Mouse (Mus musculus): ENCODE measurements around the gene Btc. TPM values are rescaled to one million over a fixed set of nuclear protein-coding genes. Genes with fewer than 3 reads are reported as not detected.
A peak's percentile ranks its signal among the peaks of the same experiment; 100 is the strongest.

Gene Btc
- polyA plus RNA-seq (2015; fragmentation: Nextera tagmentation; extraction: Ambion mirVana): 0.44 and 0.55 TPM in 2 replicates

DNA sequence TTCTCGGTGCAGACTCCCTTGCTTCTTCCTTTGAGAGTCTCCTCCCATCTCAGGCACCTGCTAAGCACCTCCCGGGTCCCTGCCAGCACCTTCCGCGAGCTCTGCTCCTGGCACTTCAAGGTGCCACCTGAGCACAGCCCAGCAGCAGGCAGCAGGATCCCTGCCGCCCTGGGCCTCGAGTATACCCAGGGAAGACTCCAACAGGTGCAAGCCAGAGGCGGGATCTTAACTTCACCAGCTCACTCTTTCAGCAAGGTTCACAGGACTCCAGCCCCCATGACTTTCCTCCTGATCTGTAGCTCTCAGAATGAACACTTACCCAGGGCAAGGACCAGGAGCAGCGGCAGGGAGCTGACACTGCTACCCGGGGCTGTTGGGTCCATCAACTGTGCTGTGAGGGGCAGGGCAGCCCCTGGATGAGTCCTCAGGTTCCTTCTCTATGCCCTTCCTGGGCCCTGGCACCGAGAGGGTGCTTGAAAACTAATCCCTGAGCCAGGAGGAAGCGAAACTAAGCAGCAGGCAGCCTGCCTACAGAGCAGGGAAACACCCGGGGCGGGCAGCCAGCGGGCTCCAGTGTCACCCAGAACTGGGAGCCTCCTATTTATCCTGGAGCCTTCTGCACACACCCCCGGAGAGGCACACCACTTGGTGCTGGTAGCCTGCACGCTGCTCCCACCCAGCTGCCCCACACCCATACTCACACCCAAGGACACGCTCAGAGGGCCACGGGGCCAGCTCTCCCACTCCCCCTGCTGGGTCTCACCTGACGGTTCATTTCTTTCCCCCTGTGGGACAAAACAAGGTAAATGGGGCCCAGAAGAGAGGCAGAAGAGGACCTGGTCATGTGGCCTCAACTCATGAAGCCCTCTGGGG lies at the start of gene Btc:
TSS of gene Btc (minus strand) at position 656 of the 873 bp plus-strand sequence.
- H3K9ac ChIP-seq (ENCODE audit: low read depth, low read length): peak within 1 kb of the TSS; percentile 58
- H3K36me3 ChIP-seq (ENCODE audit: control insufficient read depth, insufficient read depth): no peaks in the 10 kb centered on the region
- ATAC-seq (ENCODE audit: low read depth): peak; percentile 78
- peak within 1 kb of the TSS; percentile 58 for H3K4me3 ChIP-seq (ENCODE audit: low read depth, low read length)
- H3K27ac ChIP-seq (ENCODE audit: low read length): no peak within 1 kb of the TSS
- 5% methylated on average over 19 of the region's 19 CpGs for WGBS (ENCODE audit: insufficient replicate concordance)
- H3K27me3 ChIP-seq (ENCODE audit: control insufficient read depth, insufficient read depth, low read depth, low read length): no peaks in the 10 kb centered on the region
- H3K4me1 ChIP-seq (ENCODE audit: control insufficient read depth, low read depth, low read length): no peaks in the 10 kb centered on the region; the same call in 1 of the 2 replicates
- peak within 1 kb of the TSS; percentile 65 for H3K4me2 ChIP-seq (ENCODE audit: low read depth, low read length)
- H3K9me3 ChIP-seq (replicated peaks; ENCODE audit: control insufficient read depth, low read length): no peaks in the 10 kb centered on the region

- H3K9ac ChIP-seq (ENCODE audit: low read depth, low read length): no peak overlapping the region
- no peak for ATAC-seq (ENCODE audit: low read depth)
- no peaks in the 10 kb centered on the region for H3K27me3 ChIP-seq (ENCODE audit: control insufficient read depth, insufficient read depth, low read depth, low read length)
- no peaks in the 10 kb centered on the region for H3K4me1 ChIP-seq (ENCODE audit: control insufficient read depth, low read depth, low read length)
- H3K4me3 ChIP-seq (ENCODE audit: low read depth, low read length): no peak overlapping the region
- no peak overlapping the region for H3K4me2 ChIP-seq (ENCODE audit: low read depth, low read length)
- H3K9me3 ChIP-seq (replicated peaks; ENCODE audit: control insufficient read depth, low read length): no peaks in the 10 kb centered on the region
- no peak overlapping the region for H3K27ac ChIP-seq (ENCODE audit: low read length)
- no peaks in the 10 kb centered on the region for H3K36me3 ChIP-seq (ENCODE audit: control insufficient read depth, insufficient read depth)
- WGBS (ENCODE audit: insufficient replicate concordance): 23% methylated on average over 3 of the region's 3 CpGs
Measured at GRCm38 (mm10) chr5:91444981-91445517, 42.3 kb upstream of the Btc start.

DNA sequence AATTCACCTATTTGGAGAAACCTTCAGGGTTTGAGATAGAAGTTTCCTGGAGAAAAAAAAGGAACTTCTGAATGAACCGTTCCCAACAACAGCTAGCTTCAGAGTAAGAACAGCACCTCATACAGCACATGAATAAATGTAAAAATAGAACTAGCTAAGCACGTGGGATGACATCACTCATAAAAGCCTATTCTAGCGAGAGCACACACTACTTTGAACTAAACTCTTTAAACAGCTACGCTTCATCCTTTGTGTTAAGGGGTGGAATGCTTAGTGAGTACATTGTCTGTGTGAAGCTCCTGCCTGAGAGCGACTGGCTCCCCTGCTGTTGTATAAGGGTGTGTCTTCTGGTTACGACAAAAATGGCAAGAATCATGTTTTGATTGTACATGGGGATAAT lies 33.8 kb upstream of the Btc start:
- H3K9ac ChIP-seq (ENCODE audit: low read depth, low read length): no peak overlapping the region
- H3K36me3 ChIP-seq (ENCODE audit: control insufficient read depth, insufficient read depth): no peaks in the 10 kb centered on the region
- H3K4me1 ChIP-seq (ENCODE audit: control insufficient read depth, low read depth, low read length): no peaks in the 10 kb centered on the region
- H3K4me2 ChIP-seq (ENCODE audit: low read depth, low read length): no peak overlapping the region
- 52% methylated on average over 6 of the region's 6 CpGs for WGBS (ENCODE audit: insufficient replicate concordance)
- no peaks in the 10 kb centered on the region for H3K9me3 ChIP-seq (replicated peaks; ENCODE audit: control insufficient read depth, low read length)
- H3K27me3 ChIP-seq (ENCODE audit: control insufficient read depth, insufficient read depth, low read depth, low read length): no peaks in the 10 kb centered on the region
- no peak overlapping the region for H3K4me3 ChIP-seq (ENCODE audit: low read depth, low read length)
- no peak for ATAC-seq (ENCODE audit: low read depth)
- H3K27ac ChIP-seq (ENCODE audit: low read length): no peak overlapping the region

DNA sequence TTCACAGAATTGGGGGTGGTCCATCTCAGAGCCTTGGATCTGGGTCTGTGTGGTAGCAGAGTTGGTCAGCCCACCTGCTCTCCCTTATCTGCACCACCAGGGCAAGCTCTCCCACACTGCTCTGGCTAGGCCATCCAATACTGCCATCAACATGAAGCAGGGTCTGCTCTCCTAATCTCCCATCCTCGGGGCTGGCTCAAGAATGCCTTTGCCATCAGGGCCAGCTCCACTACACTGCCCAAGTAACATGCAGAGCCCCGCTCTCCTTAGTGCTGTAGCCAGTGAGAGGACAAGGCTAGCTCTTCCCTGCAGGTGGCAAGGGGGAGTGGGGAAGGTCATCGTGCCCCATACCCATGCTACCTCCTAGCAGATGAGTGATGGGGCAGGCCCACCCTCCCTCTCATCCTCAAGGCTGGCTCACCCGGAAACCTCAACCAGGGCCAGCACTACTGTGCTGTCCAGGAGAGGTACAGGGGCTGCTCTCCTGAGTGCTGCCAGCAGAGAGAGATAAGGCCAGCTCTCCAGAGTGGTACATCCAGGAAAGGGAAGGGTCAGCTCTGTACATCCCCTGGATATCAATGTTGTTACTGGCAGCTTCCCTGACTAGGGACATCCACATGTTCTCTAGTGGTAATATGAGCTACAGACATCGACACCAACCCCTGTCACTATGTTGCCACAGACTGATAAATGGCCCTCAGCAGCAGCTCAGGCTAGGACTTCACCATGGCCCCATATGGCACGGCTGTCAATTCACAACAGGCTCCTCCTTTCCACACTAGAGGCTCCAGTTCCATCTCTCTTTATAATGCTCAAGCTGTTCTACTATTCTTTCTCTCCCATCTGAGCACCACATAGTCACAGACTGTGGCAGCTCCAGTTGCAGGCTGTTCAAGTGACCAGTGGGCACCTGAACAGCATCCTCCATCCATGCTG lies 32.2 kb upstream of the Btc start:
- H3K27ac ChIP-seq (ENCODE audit: low read length): no peak overlapping the region
- H3K9ac ChIP-seq (ENCODE audit: low read depth, low read length): no peak overlapping the region
- ATAC-seq (ENCODE audit: low read depth): no peak
- WGBS (ENCODE audit: insufficient replicate concordance): 43% methylated on average over 6 of the region's 6 CpGs
- H3K9me3 ChIP-seq (replicated peaks; ENCODE audit: control insufficient read depth, low read length): no peaks in the 10 kb centered on the region
- no peak overlapping the region for H3K4me2 ChIP-seq (ENCODE audit: low read depth, low read length)
- no peak overlapping the region for H3K4me3 ChIP-seq (ENCODE audit: low read depth, low read length)
- H3K27me3 ChIP-seq (ENCODE audit: control insufficient read depth, insufficient read depth, low read depth, low read length): no peaks in the 10 kb centered on the region
- H3K36me3 ChIP-seq (ENCODE audit: control insufficient read depth, insufficient read depth): no peaks in the 10 kb centered on the region
- H3K4me1 ChIP-seq (ENCODE audit: control insufficient read depth, low read depth, low read length): no peaks in the 10 kb centered on the region

DNA sequence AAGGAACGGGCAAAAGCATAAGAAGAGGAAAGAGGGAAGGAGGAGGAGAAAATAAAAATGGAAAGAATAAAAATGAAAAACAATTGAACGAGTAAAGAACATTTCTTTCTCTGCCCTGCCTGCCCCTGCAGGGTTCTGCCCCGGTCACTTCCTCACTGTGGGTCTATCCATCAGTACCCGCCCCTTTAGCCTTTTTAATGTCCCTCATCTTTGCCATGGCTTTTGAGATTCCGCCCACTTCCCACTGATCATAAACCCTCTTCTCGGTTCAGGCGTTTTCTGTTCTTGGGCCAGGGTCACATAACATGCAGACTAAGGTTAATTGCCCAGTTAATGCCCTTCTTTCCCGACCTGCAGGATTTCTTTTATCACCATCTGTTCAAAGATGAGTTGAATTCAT lies 25.8 kb upstream of the Btc start:
- no peak overlapping the region for H3K27ac ChIP-seq (ENCODE audit: low read length)
- 50% methylated on average over 8 of the region's 8 CpGs for WGBS (ENCODE audit: insufficient replicate concordance)
- no peaks in the 10 kb centered on the region for H3K9me3 ChIP-seq (replicated peaks; ENCODE audit: control insufficient read depth, low read length)
- H3K27me3 ChIP-seq (ENCODE audit: control insufficient read depth, insufficient read depth, low read depth, low read length): no peaks in the 10 kb centered on the region
- no peak overlapping the region for H3K4me3 ChIP-seq (ENCODE audit: low read depth, low read length)
- H3K9ac ChIP-seq (ENCODE audit: low read depth, low read length): no peak overlapping the region
- ATAC-seq (ENCODE audit: low read depth): no peak
- no peaks in the 10 kb centered on the region for H3K36me3 ChIP-seq (ENCODE audit: control insufficient read depth, insufficient read depth)
- H3K4me2 ChIP-seq (ENCODE audit: low read depth, low read length): no peak overlapping the region
- H3K4me1 ChIP-seq (ENCODE audit: control insufficient read depth, low read depth, low read length): no peaks in the 10 kb centered on the region

DNA sequence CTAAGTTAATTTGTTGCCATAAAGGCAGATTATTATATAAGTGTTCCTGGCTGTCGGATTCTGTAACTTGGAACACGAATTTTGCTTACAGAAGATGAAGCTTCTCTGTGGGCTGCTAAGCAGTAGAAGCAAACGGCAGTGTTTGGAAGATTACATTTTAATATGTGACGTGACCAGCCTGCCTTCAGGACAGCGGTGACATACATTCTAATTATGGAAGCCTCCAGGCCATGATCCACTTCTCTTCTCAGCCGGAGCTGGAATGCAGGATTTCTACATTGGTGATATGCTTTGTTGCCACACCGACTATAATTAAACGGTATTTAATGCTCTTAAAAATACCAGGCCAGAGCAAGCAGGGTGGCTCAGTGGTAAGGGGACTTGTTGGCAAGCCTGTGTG lies 11.0 kb upstream of the Btc start:
- Histone ChIP-seq H3K27me3 (ENCODE audit: control insufficient read depth, insufficient read depth, low read depth, low read length) (no peaks in the 10 kb centered on the region), H3K9me3 (replicated peaks; ENCODE audit: control insufficient read depth, low read length) (no peaks in the 10 kb centered on the region), H3K36me3 (ENCODE audit: control insufficient read depth, insufficient read depth) (no peaks in the 10 kb centered on the region), H3K4me1 (ENCODE audit: control insufficient read depth, low read depth, low read length) (no peaks in the 10 kb centered on the region), H3K4me3 (ENCODE audit: low read depth, low read length) (no peak overlapping the region), H3K4me2 (ENCODE audit: low read depth, low read length) (no peak overlapping the region), H3K9ac (ENCODE audit: low read depth, low read length) (no peak overlapping the region), H3K27ac (ENCODE audit: low read length) (no peak overlapping the region)
- no peak for ATAC-seq (ENCODE audit: low read depth)
- 65% methylated on average over 8 of the region's 8 CpGs for WGBS (ENCODE audit: insufficient replicate concordance)

GRCm38 (mm10) chr5:91404263-91404662 lies 1.5 kb upstream of the Btc start:
- no peak overlapping the region for H3K4me3 ChIP-seq (ENCODE audit: low read depth, low read length)
- no peak overlapping the region for H3K9ac ChIP-seq (ENCODE audit: low read depth, low read length)
- H3K27ac ChIP-seq (ENCODE audit: low read length): no peak overlapping the region
- WGBS (ENCODE audit: insufficient replicate concordance): 35% methylated on average over 5 of the region's 5 CpGs
- H3K9me3 ChIP-seq (replicated peaks; ENCODE audit: control insufficient read depth, low read length): no peaks in the 10 kb centered on the region
- H3K27me3 ChIP-seq (ENCODE audit: control insufficient read depth, insufficient read depth, low read depth, low read length): no peaks in the 10 kb centered on the region
- peak; percentile 85 for ATAC-seq (ENCODE audit: low read depth)
- no peaks in the 10 kb centered on the region; the same call in 1 of the 2 replicates for H3K4me1 ChIP-seq (ENCODE audit: control insufficient read depth, low read depth, low read length)
- no peak overlapping the region for H3K4me2 ChIP-seq (ENCODE audit: low read depth, low read length)
- H3K36me3 ChIP-seq (ENCODE audit: control insufficient read depth, insufficient read depth): no peaks in the 10 kb centered on the region

DNA sequence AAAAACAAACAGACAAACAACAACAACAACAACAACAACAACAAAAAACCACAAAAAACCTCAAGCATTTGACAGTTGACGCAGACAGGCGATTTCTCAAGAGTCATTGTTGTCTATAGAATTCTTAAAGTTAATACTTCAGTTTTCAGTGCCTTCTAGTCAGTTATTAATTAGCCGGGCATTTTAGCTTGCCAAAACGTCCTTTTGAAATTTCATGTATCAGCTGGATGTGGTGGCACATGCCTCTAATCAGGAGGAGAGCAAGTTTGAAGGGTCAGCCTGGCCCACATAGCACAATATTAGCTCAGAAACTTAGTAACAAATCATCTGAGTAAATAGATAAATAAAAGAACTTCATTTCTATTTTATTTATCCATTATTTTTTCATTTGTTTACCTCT lies 487 bp upstream of the Btc start:
- no peaks in the 10 kb centered on the region for H3K36me3 ChIP-seq (ENCODE audit: control insufficient read depth, insufficient read depth)
- 53% methylated on average over 4 of the region's 4 CpGs for WGBS (ENCODE audit: insufficient replicate concordance)
- no peaks in the 10 kb centered on the region for H3K27me3 ChIP-seq (ENCODE audit: control insufficient read depth, insufficient read depth, low read depth, low read length)
- no peak overlapping the region for H3K27ac ChIP-seq (ENCODE audit: low read length)
- ATAC-seq (ENCODE audit: low read depth): no peak
- no peaks in the 10 kb centered on the region for H3K9me3 ChIP-seq (replicated peaks; ENCODE audit: control insufficient read depth, low read length)
- no peaks in the 10 kb centered on the region; the same call in 1 of the 2 replicates for H3K4me1 ChIP-seq (ENCODE audit: control insufficient read depth, low read depth, low read length)
- no peak overlapping the region for H3K9ac ChIP-seq (ENCODE audit: low read depth, low read length)
- H3K4me2 ChIP-seq (ENCODE audit: low read depth, low read length): peak overlapping the region; percentile 65; the same call in 1 of the 2 replicates
- no peak overlapping the region for H3K4me3 ChIP-seq (ENCODE audit: low read depth, low read length)

Data from liver, embryonic 16.5 days (tissue).